Mouse (Mus musculus): ENCODE measurements around the gene Gatad2b.
"Not testable (repeated sequence)": the region's sequence is repeated elsewhere in the genome, so short reads cannot be mapped to it uniquely, and the experiment has no call there.

The Gatad2b gene

GRCm38 (mm10) chr3:90292345-90293275 lies at the start of gene Gatad2b:
TSS of gene Gatad2b (plus strand) at chr3:90293178.
- peak; percentile 98 for DNase-seq

GRCm38 (mm10) chr3:90245406-90245805 lies 47.6 kb upstream of the Gatad2b start:
- no peak for DNase-seq

- no peak for DNase-seq
Measured at GRCm38 (mm10) chr3:90247630-90247959, 45.4 kb upstream of the Gatad2b start.

- peak; percentile 91 for DNase-seq
Measured at GRCm38 (mm10) chr3:90247960-90248745, 44.8 kb upstream of the Gatad2b start, which contains the start of gene Slc39a1. TSS of gene Slc39a1 (plus strand) at chr3:90248172.

- no peak for DNase-seq
Measured at GRCm38 (mm10) chr3:90248746-90249100, 44.3 kb upstream of the Gatad2b start.

GRCm38 (mm10) chr3:90250791-90251190 lies 42.2 kb upstream of the Gatad2b start:
- DNase-seq = no peak

GRCm38 (mm10) chr3:90251731-90252226 lies 41.2 kb upstream of the Gatad2b start:
- DNase-seq = not testable (repeated sequence)

- not testable (repeated sequence) for DNase-seq
Measured at GRCm38 (mm10) chr3:90252659-90253058, 40.3 kb upstream of the Gatad2b start.

- not testable (repeated sequence) for DNase-seq
Measured at GRCm38 (mm10) chr3:90253174-90253573, 39.8 kb upstream of the Gatad2b start.

- DNase-seq = peak; percentile 96
Measured at GRCm38 (mm10) chr3:90253653-90254418, 39.1 kb upstream of the Gatad2b start, which contains the start of gene Crtc2. TSS of gene Crtc2 (plus strand) at chr3:90254163.

GRCm38 (mm10) chr3:90254419-90255193 lies 38.4 kb upstream of the Gatad2b start:
- DNase-seq = no peak

- no peak for DNase-seq
Measured at GRCm38 (mm10) chr3:90255194-90255565, 37.8 kb upstream of the Gatad2b start.

GRCm38 (mm10) chr3:90255784-90256353 lies 37.1 kb upstream of the Gatad2b start:
- DNase-seq = no peak

- no peak for DNase-seq
Measured at GRCm38 (mm10) chr3:90256731-90257530, 36.0 kb upstream of the Gatad2b start.

- no peak for DNase-seq
Measured at GRCm38 (mm10) chr3:90258521-90258920, 34.5 kb upstream of the Gatad2b start.

GRCm38 (mm10) chr3:90263121-90263771 lies 29.7 kb upstream of the Gatad2b start:
- DNase-seq = no peak

- DNase-seq = no peak
Measured at GRCm38 (mm10) chr3:90264687-90265033, 28.3 kb upstream of the Gatad2b start.

- peak; percentile 87 for DNase-seq
Measured at GRCm38 (mm10) chr3:90265034-90265931, 27.7 kb upstream of the Gatad2b start, which contains the start of gene Dennd4b. TSS of gene Dennd4b (plus strand) at chr3:90265185.
